Mouse (Mus musculus): Measurements from ENCODE around the gene Adcy10. TPM values are rescaled to one million over a fixed set of nuclear protein-coding genes. Genes with fewer than 3 reads are reported as not detected.

Gene Adcy10
- total RNA-seq, 1 experiment, result 0.22 TPM

DNA sequence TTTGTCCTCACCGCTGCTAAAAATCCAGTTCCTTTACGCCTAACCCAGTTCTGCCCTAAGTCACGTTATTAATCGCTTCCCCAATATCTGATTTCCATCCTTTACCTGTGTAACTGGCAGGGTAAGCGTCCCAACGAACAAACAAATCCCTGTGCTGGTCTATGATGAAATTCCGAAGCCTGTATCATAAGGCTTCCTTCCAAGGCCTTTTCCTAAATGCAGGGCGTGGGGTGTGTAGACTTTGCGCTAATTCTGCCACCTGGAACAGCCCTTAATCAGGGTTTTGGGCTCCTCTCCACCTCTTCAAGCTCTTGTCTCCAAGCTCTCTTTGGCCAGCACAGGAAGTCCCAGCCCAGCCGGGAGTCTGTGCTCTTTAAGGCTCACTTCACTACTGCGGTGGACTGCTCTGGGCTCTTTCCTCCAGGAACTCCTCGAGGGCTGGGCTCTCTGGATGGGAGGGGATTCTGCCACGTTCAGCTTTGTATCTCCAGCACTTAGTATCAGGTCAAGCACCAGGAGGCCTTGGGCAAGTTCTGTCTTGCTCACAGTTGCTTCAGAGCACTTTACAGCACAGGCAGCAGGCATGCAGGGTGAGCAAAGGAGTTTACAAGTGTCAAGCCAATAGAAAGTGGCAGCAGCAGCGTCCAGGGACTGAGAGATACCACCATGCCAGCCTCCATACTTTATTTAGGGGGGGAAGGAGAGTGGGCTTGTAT lies 100.6 kb downstream of the Adcy10 start:
- H3K36me3 ChIP-seq (ENCODE audit: control insufficient read depth, insufficient read depth, low read length, poor library complexity, severe bottlenecking), result no peaks in the 10 kb centered on the region
- no peak overlapping the region for H3K9ac ChIP-seq (ENCODE audit: insufficient read depth, low read depth, low read length, poor library complexity, severe bottlenecking)
- H3K27ac ChIP-seq (ENCODE audit: insufficient read depth, low read depth, low read length, poor library complexity, severe bottlenecking), result no peak overlapping the region
- no peak overlapping the region for H3K4me3 ChIP-seq (ENCODE audit: insufficient read depth in 1 of 2, low read depth in 1 of 2, low read length in 2 of 2, poor library complexity in 1 of 2, severe bottlenecking in 1 of 2)
- H3K4me1 ChIP-seq (ENCODE audit: control insufficient read depth in 2 of 2, insufficient read depth in 2 of 2, low read length in 2 of 2, poor library complexity in 1 of 2), result peaks cover 0 to 2% of the 10 kb centered on the region in 2 experiments; a peak in 1 of 4 replicates
- in situ Hi-C loops (cut with MboI; ENCODE audit: low sequenced_read_pairs in 2 of 2, unreplicated experiment in 2 of 2), result no loop called here
- H3K9me3 ChIP-seq (ENCODE audit: control insufficient read depth, insufficient read depth, low read depth, low read length), result no peaks in the 10 kb centered on the region
- TF ChIP-seq MAFK (IDR thresholded peaks at IDR 0.05; ENCODE audit: insufficient read depth, low read depth, low read length), result no peak
- TF ChIP-seq ZC3H11A (IDR thresholded peaks at IDR 0.05; ENCODE audit: borderline replicate concordance, low read depth, low read length), result no peak
- TF ChIP-seq HCFC1 (IDR thresholded peaks at IDR 0.05; ENCODE audit: borderline replicate concordance, insufficient read depth, low read length), result no peak
- no peak for TF ChIP-seq ZNF384 (IDR thresholded peaks at IDR 0.05; ENCODE audit: low read depth, low read length)
- TF ChIP-seq CHD2 (IDR thresholded peaks at IDR 0.05; ENCODE audit: low read depth, low read length), result no peak
- no peak for DNase-seq (ENCODE audit: low read depth, low spot score)

DNA sequence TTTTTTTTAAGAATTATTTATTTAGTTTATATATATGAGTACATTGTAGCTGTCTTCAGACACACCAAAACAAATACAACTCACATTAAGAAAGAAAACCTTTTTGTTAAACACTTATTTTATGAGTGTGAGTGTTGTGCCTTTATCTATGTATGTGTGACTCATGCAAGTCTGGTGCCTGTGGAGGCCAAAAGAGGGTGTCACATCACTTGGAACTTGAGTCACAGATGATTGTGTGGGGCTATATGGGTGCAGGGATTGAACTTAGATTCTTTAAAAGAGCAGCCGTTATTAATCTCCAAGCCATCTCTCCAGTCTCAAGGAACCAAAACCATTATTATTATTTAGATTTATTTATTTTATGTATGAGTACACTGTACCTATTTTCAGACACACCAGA lies 101.4 kb downstream of the Adcy10 start:
- Histone ChIP-seq H3K4me3 (ENCODE audit: insufficient read depth in 1 of 2, low read depth in 1 of 2, low read length in 2 of 2, poor library complexity in 1 of 2, severe bottlenecking in 1 of 2) (no peak overlapping the region), H3K4me1 (ENCODE audit: control insufficient read depth in 2 of 2, insufficient read depth in 2 of 2, low read length in 2 of 2, poor library complexity in 1 of 2) (peaks cover 0 to 3% of the 10 kb centered on the region in 2 experiments; a peak in 1 of 4 replicates), H3K27ac (ENCODE audit: insufficient read depth, low read depth, low read length, poor library complexity, severe bottlenecking) (no peak overlapping the region), H3K36me3 (ENCODE audit: control insufficient read depth, insufficient read depth, low read length, poor library complexity, severe bottlenecking) (no peaks in the 10 kb centered on the region), H3K9ac (ENCODE audit: insufficient read depth, low read depth, low read length, poor library complexity, severe bottlenecking) (no peak overlapping the region), H3K9me3 (ENCODE audit: control insufficient read depth, insufficient read depth, low read depth, low read length) (no peaks in the 10 kb centered on the region)
- in situ Hi-C loops (cut with MboI; ENCODE audit: low sequenced_read_pairs in 2 of 2, unreplicated experiment in 2 of 2), result no loop called here
- no peak for DNase-seq (ENCODE audit: low read depth, low spot score)
- TF ChIP-seq HCFC1 (IDR thresholded peaks at IDR 0.05; ENCODE audit: borderline replicate concordance, insufficient read depth, low read length), result no peak
- TF ChIP-seq ZNF384 (IDR thresholded peaks at IDR 0.05; ENCODE audit: low read depth, low read length), result no peak
- TF ChIP-seq MAFK (IDR thresholded peaks at IDR 0.05; ENCODE audit: insufficient read depth, low read depth, low read length), result no peak
- TF ChIP-seq CHD2 (IDR thresholded peaks at IDR 0.05; ENCODE audit: low read depth, low read length), result no peak
- no peak for TF ChIP-seq ZC3H11A (IDR thresholded peaks at IDR 0.05; ENCODE audit: borderline replicate concordance, low read depth, low read length)

DNA sequence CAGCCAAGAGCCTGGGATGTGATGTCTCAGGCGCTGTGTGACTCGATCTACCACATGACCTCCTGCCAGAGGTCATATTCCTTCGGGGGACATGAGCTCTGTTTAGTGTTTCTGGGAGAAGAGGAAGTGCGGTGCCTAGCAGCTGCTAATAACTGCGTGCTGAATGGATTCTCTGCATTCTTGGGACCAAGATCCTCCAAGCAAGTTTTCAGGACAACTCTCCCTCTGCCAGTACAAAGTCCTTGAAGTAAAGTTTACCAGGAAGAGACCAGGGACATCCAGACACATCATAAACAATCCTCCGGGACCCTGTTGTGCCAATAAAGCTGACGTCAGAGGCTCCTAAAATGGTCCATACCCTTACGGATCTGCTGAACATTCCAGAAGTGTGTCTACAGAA lies 102.9 kb downstream of the Adcy10 start:
- DNase-seq (ENCODE audit: low read depth, low spot score), result no peak
- H3K9me3 ChIP-seq (ENCODE audit: control insufficient read depth, insufficient read depth, low read depth, low read length), result no peaks in the 10 kb centered on the region
- no peak overlapping the region for H3K4me3 ChIP-seq (ENCODE audit: insufficient read depth in 1 of 2, low read depth in 1 of 2, low read length in 2 of 2, poor library complexity in 1 of 2, severe bottlenecking in 1 of 2)
- H3K27ac ChIP-seq (ENCODE audit: insufficient read depth, low read depth, low read length, poor library complexity, severe bottlenecking), result no peak overlapping the region
- H3K9ac ChIP-seq (ENCODE audit: insufficient read depth, low read depth, low read length, poor library complexity, severe bottlenecking), result no peak overlapping the region
- H3K4me1 ChIP-seq (ENCODE audit: control insufficient read depth in 2 of 2, insufficient read depth in 2 of 2, low read length in 2 of 2, poor library complexity in 1 of 2), result peaks cover 0 to 3% of the 10 kb centered on the region in 2 experiments; a peak in 1 of 4 replicates
- TF ChIP-seq MAFK (IDR thresholded peaks at IDR 0.05; ENCODE audit: insufficient read depth, low read depth, low read length), result no peak
- no peak for TF ChIP-seq ZC3H11A (IDR thresholded peaks at IDR 0.05; ENCODE audit: borderline replicate concordance, low read depth, low read length)
- peaks cover 6% of the 10 kb centered on the region; the same call in 1 of the 2 replicates for H3K36me3 ChIP-seq (ENCODE audit: control insufficient read depth, insufficient read depth, low read length, poor library complexity, severe bottlenecking)
- in situ Hi-C loops (cut with MboI; ENCODE audit: low sequenced_read_pairs in 2 of 2, unreplicated experiment in 2 of 2), result no loop called here

DNA sequence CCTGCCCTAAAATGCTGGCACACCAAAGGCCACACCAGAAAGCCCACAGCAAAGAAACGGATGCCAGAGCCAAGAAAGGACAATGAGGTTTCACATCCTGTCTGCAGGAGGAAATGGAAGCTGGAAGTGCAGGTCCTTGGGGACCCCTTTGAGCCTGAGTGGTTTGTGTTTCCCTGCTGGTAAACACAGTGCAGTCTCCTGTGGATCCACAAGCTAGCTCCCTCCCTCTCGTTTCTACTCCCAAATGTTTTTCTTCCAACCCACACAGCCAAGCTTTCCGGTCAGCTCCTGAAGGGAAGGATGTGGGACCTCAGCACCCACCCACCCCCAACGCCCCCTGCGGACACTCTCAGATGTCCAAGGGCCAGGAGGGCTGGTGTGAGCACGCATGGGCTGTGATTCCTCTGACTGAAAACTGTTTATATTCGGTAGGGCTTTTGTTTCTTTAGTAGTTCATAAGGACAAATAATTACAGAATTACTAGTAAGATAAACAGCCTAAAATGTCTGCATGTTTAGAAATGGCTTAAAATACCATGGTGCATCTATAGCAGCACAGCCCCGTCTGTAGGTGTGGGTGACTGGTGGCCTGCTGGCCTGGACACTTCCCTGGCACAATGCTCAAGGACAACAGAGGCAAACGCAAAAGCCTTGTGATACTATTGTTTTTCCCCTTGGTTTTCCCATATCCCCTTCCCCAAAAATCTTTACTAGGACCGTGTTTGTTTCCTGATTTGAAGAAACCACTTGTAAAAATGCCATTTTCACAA lies 104.5 kb downstream of the Adcy10 start:
- TF ChIP-seq HCFC1 (IDR thresholded peaks at IDR 0.05; ENCODE audit: borderline replicate concordance, insufficient read depth, low read length) (no peak), CHD2 (IDR thresholded peaks at IDR 0.05; ENCODE audit: low read depth, low read length) (no peak), ZC3H11A (IDR thresholded peaks at IDR 0.05; ENCODE audit: borderline replicate concordance, low read depth, low read length) (no peak), ZNF384 (IDR thresholded peaks at IDR 0.05; ENCODE audit: low read depth, low read length) (no peak), MAFK (IDR thresholded peaks at IDR 0.05; ENCODE audit: insufficient read depth, low read depth, low read length) (no peak)
- H3K36me3 ChIP-seq (ENCODE audit: control insufficient read depth, insufficient read depth, low read length, poor library complexity, severe bottlenecking), result peaks cover 8% of the 10 kb centered on the region; the same call in 1 of the 2 replicates
- no peak for DNase-seq (ENCODE audit: low read depth, low spot score)
- H3K9me3 ChIP-seq (ENCODE audit: control insufficient read depth, insufficient read depth, low read depth, low read length), result no peaks in the 10 kb centered on the region
- no peak overlapping the region for H3K27ac ChIP-seq (ENCODE audit: insufficient read depth, low read depth, low read length, poor library complexity, severe bottlenecking)
- peaks cover 0 to 3% of the 10 kb centered on the region in 2 experiments; a peak in 1 of 4 replicates for H3K4me1 ChIP-seq (ENCODE audit: control insufficient read depth in 2 of 2, insufficient read depth in 2 of 2, low read length in 2 of 2, poor library complexity in 1 of 2)
- H3K9ac ChIP-seq (ENCODE audit: insufficient read depth, low read depth, low read length, poor library complexity, severe bottlenecking), result no peak overlapping the region
- in situ Hi-C loops (cut with MboI; ENCODE audit: low sequenced_read_pairs in 2 of 2, unreplicated experiment in 2 of 2), result no loop called here
- H3K4me3 ChIP-seq (ENCODE audit: insufficient read depth in 1 of 2, low read depth in 1 of 2, low read length in 2 of 2, poor library complexity in 1 of 2, severe bottlenecking in 1 of 2), result no peak overlapping the region
